Mouse (Mus musculus) limb, embryonic 15.5 days (tissue): ENCODE measurements around the gene Cyb561. TPM values are rescaled to one million over a fixed set of nuclear protein-coding genes. Genes with fewer than 3 reads are reported as not detected.

Source experiments
- polyA plus RNA-seq: library from polyadenylated mRNA; unstranded; fragments of >200 nt; fragmentation: Nextera tagmentation; extraction: Ambion mirVana; gene quantifications from 2 replicates; pipeline ENCODE4 v1.2.1, GENCODE M21; 2015

Cyb561 gene
- polyA plus RNA-seq, 1 experiment from 2014 or later, result 25.7 TPM

Other genes starting within 250 kb of the Cyb561 start
- gene Ace, start 14.6 kb upstream of the Cyb561 start, polyA plus RNA-seq, result 1.0 and 1.8 TPM in 2 replicates
- not detected in 2 replicates for gene Ace3, start 41.3 kb upstream of the Cyb561 start, polyA plus RNA-seq
- 0.24 and 0.26 TPM in 2 replicates for gene Kcnh6, start 54.8 kb upstream of the Cyb561 start, polyA plus RNA-seq
- gene Dcaf7, start 83.5 kb upstream of the Cyb561 start, polyA plus RNA-seq, result 57.7 and 61.5 TPM in 2 replicates
- 8.3 and 10.1 TPM in 2 replicates for gene Taco1, start 112.7 kb upstream of the Cyb561 start, polyA plus RNA-seq
- gene Map3k3, start 131.3 kb upstream of the Cyb561 start, polyA plus RNA-seq, result 21.6 and 27.2 TPM in 2 replicates
- 0.84 TPM in 1 of 2 replicates, not detected in the other for gene Gm10840, start 207.5 kb upstream of the Cyb561 start, polyA plus RNA-seq
- 202 and 221 TPM in 2 replicates for gene Limd2, start 207.5 kb upstream of the Cyb561 start, polyA plus RNA-seq
- gene Strada, start 248.8 kb upstream of the Cyb561 start, polyA plus RNA-seq, result 23.2 and 24.4 TPM in 2 replicates